Comparison of ENCODE assay signal across 14 mouse cellular contexts in the genomic region with DNA sequence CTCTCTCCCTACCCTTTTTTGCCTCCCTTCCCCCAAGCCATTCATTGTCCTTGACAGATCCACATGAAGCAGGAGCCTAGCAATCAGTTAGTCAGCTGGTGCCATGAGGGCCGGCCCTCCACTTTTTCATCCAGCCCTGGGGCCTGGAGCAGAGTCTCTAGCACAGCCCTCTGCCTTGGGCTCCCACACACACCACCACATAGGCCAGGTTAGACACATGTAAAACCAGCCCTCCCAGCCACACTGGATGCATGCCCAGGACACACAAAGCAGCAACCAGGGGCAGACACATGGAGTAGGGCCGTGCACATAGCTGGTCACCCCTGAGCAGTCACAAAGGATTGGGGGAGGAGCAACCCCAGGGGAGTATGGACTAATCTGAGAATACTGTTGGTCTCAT. TPM values are rescaled to one million over a fixed set of nuclear protein-coding genes. Genes with fewer than 3 reads are reported as not detected.
A peak's percentile ranks its signal among the peaks of the same experiment; 100 is the strongest.
DNase-seq lines count a peak whose midpoint lies in the region; ATAC-seq and TF ChIP-seq lines count a peak whose summit lies in the region.
"Had no signal": no experiment of that assay in that cellular context is flagged by ENCODE, and none has a peak within 500 bp of the region (broad histone marks: within the 10 kb centered on the region; RNA-seq: fewer than 3 reads in every experiment).

No protein-coding gene starts in this region.

- peak overlapping the region; percentile 26; the same call in 1 of the 2 replicates for H3K27ac ChIP-seq in forebrain, embryonic 12.5 days
- H3K27ac ChIP-seq in hindbrain, postnatal 0 days, result peak overlapping the region; percentile 55; the same call in 1 of the 2 replicates
- H3K27ac ChIP-seq: heart, embryonic 13.5 days; limb, embryonic 13.5 days; stomach, embryonic 15.5 days had no signal

- DNase-seq in adipocyte (ENCODE audit: low spot score) (peak; percentile 12), liver (no peak)
- peak; percentile 43 for DNase-seq in adrenal gland, postnatal 10 days
- DNase-seq in hindbrain, postnatal 0 days (ENCODE audit: low spot score), result no peak
- no peak for DNase-seq in retina, postnatal 1 day
- DNase-seq in lung, postnatal 4 days, result no peak
- DNase-seq in gastrocnemius, postnatal 14 days, result no peak
- DNase-seq: layer of hippocampus, adult 9-11 months; right cerebral cortex, postnatal 14 days had no signal

- no peaks in the 10 kb centered on the region for H3K9me3 ChIP-seq in forebrain, embryonic 12.5 days
- H3K9me3 ChIP-seq in hindbrain, postnatal 0 days (ENCODE audit: low read length), result no peaks in the 10 kb centered on the region
- H3K9me3 ChIP-seq: heart, embryonic 13.5 days; limb, embryonic 13.5 days; stomach, embryonic 15.5 days had no signal

- no peak overlapping the region for H3K4me2 ChIP-seq in forebrain, embryonic 12.5 days
- no peak overlapping the region for H3K4me2 ChIP-seq in hindbrain, postnatal 0 days (ENCODE audit: low read depth, low read length)
- H3K4me2 ChIP-seq: heart, embryonic 13.5 days; limb, embryonic 13.5 days; stomach, embryonic 15.5 days had no signal

- no peaks in the 10 kb centered on the region for H3K36me3 ChIP-seq in forebrain, embryonic 12.5 days (replicated peaks)
- peaks cover 9% of the 10 kb centered on the region; the same call in 1 of the 2 replicates for H3K36me3 ChIP-seq in hindbrain, postnatal 0 days (ENCODE audit: insufficient read depth, low read length)
- H3K36me3 ChIP-seq: heart, embryonic 13.5 days; limb, embryonic 13.5 days; stomach, embryonic 15.5 days had no signal

- no peak for TF ChIP-seq CTCF in hindbrain, postnatal 0 days (IDR thresholded peaks at IDR 0.05; ENCODE audit: low read depth)

- no peak overlapping the region for H3K9ac ChIP-seq in forebrain, embryonic 12.5 days
- H3K9ac ChIP-seq in hindbrain, postnatal 0 days (replicated peaks; ENCODE audit: low read length), result no peak overlapping the region
- H3K9ac ChIP-seq: heart, embryonic 13.5 days; limb, embryonic 13.5 days; stomach, embryonic 15.5 days had no signal

- no peaks in the 10 kb centered on the region for H3K27me3 ChIP-seq in forebrain, embryonic 12.5 days
- H3K27me3 ChIP-seq in hindbrain, postnatal 0 days (ENCODE audit: insufficient read depth, low read length), result no peaks in the 10 kb centered on the region
- H3K27me3 ChIP-seq: limb, embryonic 13.5 days; stomach, embryonic 15.5 days had no signal

- peak; percentile 64; the same call in 1 of the 2 replicates for ATAC-seq in forebrain, embryonic 12.5 days (ENCODE audit: low FRiP score)
- ATAC-seq in hindbrain, postnatal 0 days, result peak; percentile 61
- ATAC-seq: intestine, embryonic 16.5 days had no signal

- 10% methylated on average over 2 of the region's 2 CpGs for WGBS in forebrain, embryonic 12.5 days
- 5% methylated on average over 2 of the region's 2 CpGs for WGBS in hindbrain, postnatal 0 days

- intact Hi-C loops in gastrocnemius, postnatal 14 days (cut with DNase I; ENCODE audit: low total_unique reads), result no loop called here

- peaks cover 9% of the 10 kb centered on the region for H3K4me1 ChIP-seq in forebrain, embryonic 12.5 days
- H3K4me1 ChIP-seq in hindbrain, postnatal 0 days (ENCODE audit: insufficient read depth, low read length), result no peaks in the 10 kb centered on the region
- H3K4me1 ChIP-seq: heart, embryonic 13.5 days; limb, embryonic 13.5 days; stomach, embryonic 15.5 days had no signal

- no peak overlapping the region for H3K4me3 ChIP-seq in forebrain, embryonic 12.5 days (replicated peaks)
- H3K4me3 ChIP-seq in hindbrain, postnatal 0 days (ENCODE audit: low read length), result no peak overlapping the region
- H3K4me3 ChIP-seq: heart, embryonic 13.5 days; limb, embryonic 13.5 days; stomach, embryonic 15.5 days had no signal

RNA-seq across cellular contexts. Expression of gene Kcnq2, which starts 32.9 kb away (rescaled TPM):
- total RNA-seq in adrenal gland, postnatal 10 days (2021), result 1 to 10 TPM; 4.2 to 8.1 TPM
- polyA plus RNA-seq in forebrain, embryonic 12.5 days (2016; fragmentation: Nextera tagmentation; extraction: Ambion mirVana), result 28.6 and 30.0 TPM in 2 replicates
- 128 and 142 TPM in 2 replicates for total RNA-seq in hindbrain, postnatal 0 days (2014; rRNA removed)
- 32.3 and 34.6 TPM in 2 replicates for polyA plus RNA-seq in hindbrain, postnatal 0 days (2015; fragmentation: Nextera tagmentation; extraction: Ambion mirVana)
- under 1 TPM; 0.07 to 0.16 TPM for total RNA-seq in gastrocnemius, postnatal 14 days (2021)

RNA-seq across cellular contexts. Expression of gene Eef1a2, which starts 54.7 kb away (rescaled TPM):
- total RNA-seq in adrenal gland, postnatal 10 days (2021), result 100 to 1,000 TPM in 1 of 2 experiments, 10 to 100 TPM in 1; 69.0 to 168 TPM
- 1.1 and 1.4 TPM in 2 replicates for polyA plus RNA-seq in forebrain, embryonic 12.5 days (2016; fragmentation: Nextera tagmentation; extraction: Ambion mirVana)
- total RNA-seq in hindbrain, postnatal 0 days (2014; rRNA removed), result 304 and 351 TPM in 2 replicates
- 24.7 and 26.7 TPM in 2 replicates for polyA plus RNA-seq in hindbrain, postnatal 0 days (2015; fragmentation: Nextera tagmentation; extraction: Ambion mirVana)
- 1,000 to 10,000 TPM; 2,249 to 2,405 TPM for total RNA-seq in gastrocnemius, postnatal 14 days (2021)
- polyA plus RNA-seq: limb, embryonic 13.5 days had no signal

RNA-seq across cellular contexts. Expression of gene Chrna4, which starts 58.8 kb away (rescaled TPM):
- 1 to 10 TPM; 6.6 to 8.2 TPM for total RNA-seq in adrenal gland, postnatal 10 days (2021)
- polyA plus RNA-seq in forebrain, embryonic 12.5 days (2016; fragmentation: Nextera tagmentation; extraction: Ambion mirVana), result 20.2 and 20.8 TPM in 2 replicates
- 50.5 and 52.7 TPM in 2 replicates for total RNA-seq in hindbrain, postnatal 0 days (2014; rRNA removed)
- polyA plus RNA-seq in hindbrain, postnatal 0 days (2015; fragmentation: Nextera tagmentation; extraction: Ambion mirVana), result 35.2 and 41.4 TPM in 2 replicates
- total RNA-seq in gastrocnemius, postnatal 14 days (2021), result 1 to 10 TPM in 1 of 2 experiments, under 1 TPM in 1; 0.93 to 1.3 TPM

Comparison
In these comparisons a context has a peak if more than half of its experiments do, and no peak if none do; other contexts are left out.
1. DNase-seq: peak in adipocyte (single experiment) and adrenal gland, postnatal 10 days (single experiment); none in hindbrain, postnatal 0 days (single experiment), liver (single experiment), retina, postnatal 1 day (single experiment), lung, postnatal 4 days (0 of 2) and gastrocnemius, postnatal 14 days (single experiment).
2. RNA of gene Kcnq2, which starts 32.9 kb away (total RNA-seq): 128 to 142 TPM in hindbrain, postnatal 0 days; 4.2 to 8.1 TPM in adrenal gland, postnatal 10 days and 0.07 to 0.16 TPM in gastrocnemius, postnatal 14 days; every median in the first group is over 10 times any median in the second.